Mouse (Mus musculus) left cerebral cortex, adult 8-10 months (tissue): ENCODE results near the gene Smc6. TPM values are rescaled to one million over a fixed set of nuclear protein-coding genes. Genes with fewer than 3 reads are reported as not detected.

Experiments
- DNase-seq, 2 experiments: peaks; one replicate each; pipeline ENCODE4 v3.0.0; 2022; ENCODE audit warnings: low spot score in 2 of 2
- total RNA-seq, 4 experiments: library from RNA; stranded (reverse); gene quantifications; 2 replicates each; pipeline ENCODE4 v1.2.4; 2022

Smc6 gene
- 10 to 100 TPM; 28.5 to 37.1 (median 32.3) TPM for total RNA-seq

- DNase-seq, result peak; percentile 87 to 91
These were observed at the start of gene Smc6, which contains the start of gene Gen1 for GRCm38 (mm10) chr12:11265382-11266281. Smc6 (plus strand) TSS chr12:11265886. Gen1 (minus strand) TSS chr12:11265801.

GRCm38 (mm10) chr12:11216454-11216853, 49.2 kb upstream of the Smc6 start:
- DNase-seq, result no peak

- no peak for DNase-seq
These were observed 47.9 kb upstream of the Smc6 start for GRCm38 (mm10) chr12:11217726-11218250.

- no peak for DNase-seq
These were observed 44.0 kb upstream of the Smc6 start for GRCm38 (mm10) chr12:11221524-11222330.

GRCm38 (mm10) chr12:11222566-11222965, 43.1 kb upstream of the Smc6 start:
- DNase-seq, result no peak

- no peak for DNase-seq
These were observed 42.6 kb upstream of the Smc6 start for GRCm38 (mm10) chr12:11223090-11223489.

- DNase-seq, result no peak
These were observed 41.0 kb upstream of the Smc6 start for GRCm38 (mm10) chr12:11224722-11225121.

GRCm38 (mm10) chr12:11226123-11226522, 39.6 kb upstream of the Smc6 start:
- DNase-seq, result no peak

- DNase-seq, result no peak
These were observed 39.0 kb upstream of the Smc6 start for GRCm38 (mm10) chr12:11226529-11227268.

GRCm38 (mm10) chr12:11230267-11230666, 35.4 kb upstream of the Smc6 start:
- DNase-seq, result no peak

- DNase-seq, result no peak
These were observed 29.7 kb upstream of the Smc6 start for GRCm38 (mm10) chr12:11235996-11236395.

GRCm38 (mm10) chr12:11247460-11247859, 18.2 kb upstream of the Smc6 start:
- DNase-seq, result no peak

- DNase-seq, result no peak
These were observed 15.4 kb upstream of the Smc6 start for GRCm38 (mm10) chr12:11250322-11250721.

GRCm38 (mm10) chr12:11264895-11265294, 791 bp upstream of the Smc6 start:
- no peak for DNase-seq

GRCm38 (mm10) chr12:11266282-11266985, 748 bp downstream of the Smc6 start:
- DNase-seq, result no peak

GRCm38 (mm10) chr12:11267030-11267429, 1.3 kb downstream of the Smc6 start:
- DNase-seq, result no peak

- no peak for DNase-seq
These were observed 6.9 kb downstream of the Smc6 start for GRCm38 (mm10) chr12:11272568-11272967.

GRCm38 (mm10) chr12:11273185-11273584, 7.5 kb downstream of the Smc6 start:
- DNase-seq, result no peak

GRCm38 (mm10) chr12:11276632-11277031, 10.9 kb downstream of the Smc6 start:
- DNase-seq, result no peak

- no peak for DNase-seq
These were observed 11.5 kb downstream of the Smc6 start for GRCm38 (mm10) chr12:11277207-11277606.

GRCm38 (mm10) chr12:11279886-11280285, 14.2 kb downstream of the Smc6 start:
- no peak for DNase-seq
